Mouse (Mus musculus) cerebellum, adult 11-12 months (tissue): ENCODE measurements at regions not wholly inside any gene's neighbourhood (a gene's known extent, or its start where the extent isn't known, plus 50 kb on each side); places are given as distances from the start of the nearest gene placed in this dataset.

ENCODE experiments used
- DNase-seq: peaks from one replicate; pipeline ENCODE4 v3.0.0; 2022

GRCm38 (mm10) chr14:98722481-98722880 is 271.6 kb downstream of the Rpl36a-ps1 start:
- no peak for DNase-seq

GRCm38 (mm10) chr14:98721033-98721432 is 273.1 kb downstream of the Rpl36a-ps1 start:
- no peak for DNase-seq

- no peak for DNase-seq
Measured at GRCm38 (mm10) chr14:98708045-98708444, 286.1 kb downstream of the Rpl36a-ps1 start.

- no peak for DNase-seq
Measured at GRCm38 (mm10) chr14:98707574-98707973, 286.5 kb downstream of the Rpl36a-ps1 start.

- DNase-seq = no peak
Measured at GRCm38 (mm10) chr14:98703289-98703688, 290.8 kb downstream of the Rpl36a-ps1 start.

- no peak for DNase-seq
Measured at GRCm38 (mm10) chr14:98656533-98656932, 337.6 kb downstream of the Rpl36a-ps1 start.

- DNase-seq = no peak
Measured at GRCm38 (mm10) chr14:98654191-98654809, 339.8 kb downstream of the Rpl36a-ps1 start.

GRCm38 (mm10) chr14:98651221-98651620 is 342.9 kb downstream of the Rpl36a-ps1 start:
- no peak for DNase-seq

GRCm38 (mm10) chr14:98650520-98650919 is 343.6 kb downstream of the Rpl36a-ps1 start:
- DNase-seq = no peak

GRCm38 (mm10) chr14:98647614-98648013 is 346.5 kb downstream of the Rpl36a-ps1 start:
- DNase-seq = no peak

- no peak for DNase-seq
Measured at GRCm38 (mm10) chr14:98643756-98644155, 350.4 kb downstream of the Rpl36a-ps1 start.

- DNase-seq = no peak
Measured at GRCm38 (mm10) chr14:98642661-98643331, 351.3 kb downstream of the Rpl36a-ps1 start.

GRCm38 (mm10) chr14:98629026-98629425 is 365.1 kb downstream of the Rpl36a-ps1 start:
- DNase-seq = no peak

GRCm38 (mm10) chr14:98626476-98626875 is 367.6 kb downstream of the Rpl36a-ps1 start:
- no peak for DNase-seq

- no peak for DNase-seq
Measured at GRCm38 (mm10) chr14:98625867-98626266, 368.3 kb downstream of the Rpl36a-ps1 start.

- no peak for DNase-seq
Measured at GRCm38 (mm10) chr14:98605772-98606171, 388.3 kb downstream of the Rpl36a-ps1 start.

- DNase-seq = no peak
Measured at GRCm38 (mm10) chr14:98596252-98596651, 397.9 kb downstream of the Rpl36a-ps1 start.

- DNase-seq = no peak
Measured at GRCm38 (mm10) chr14:98589846-98590245, 404.3 kb downstream of the Rpl36a-ps1 start.

GRCm38 (mm10) chr14:98571644-98572043 is 402.1 kb upstream of the Dach1 start:
- no peak for DNase-seq

- DNase-seq = no peak
Measured at GRCm38 (mm10) chr14:98562002-98562401, 392.4 kb upstream of the Dach1 start.

- DNase-seq = no peak
Measured at GRCm38 (mm10) chr14:98539792-98540191, 370.2 kb upstream of the Dach1 start.

GRCm38 (mm10) chr14:98538267-98538666 is 368.7 kb upstream of the Dach1 start:
- no peak for DNase-seq

- DNase-seq = no peak
Measured at GRCm38 (mm10) chr14:98533600-98533999, 364.0 kb upstream of the Dach1 start.

GRCm38 (mm10) chr14:98520966-98521365 is 351.4 kb upstream of the Dach1 start:
- no peak for DNase-seq

GRCm38 (mm10) chr14:98505321-98505720 is 335.8 kb upstream of the Dach1 start:
- DNase-seq = no peak
